ENCODE assay signal across 8 mouse cellular contexts in the genomic region with DNA sequence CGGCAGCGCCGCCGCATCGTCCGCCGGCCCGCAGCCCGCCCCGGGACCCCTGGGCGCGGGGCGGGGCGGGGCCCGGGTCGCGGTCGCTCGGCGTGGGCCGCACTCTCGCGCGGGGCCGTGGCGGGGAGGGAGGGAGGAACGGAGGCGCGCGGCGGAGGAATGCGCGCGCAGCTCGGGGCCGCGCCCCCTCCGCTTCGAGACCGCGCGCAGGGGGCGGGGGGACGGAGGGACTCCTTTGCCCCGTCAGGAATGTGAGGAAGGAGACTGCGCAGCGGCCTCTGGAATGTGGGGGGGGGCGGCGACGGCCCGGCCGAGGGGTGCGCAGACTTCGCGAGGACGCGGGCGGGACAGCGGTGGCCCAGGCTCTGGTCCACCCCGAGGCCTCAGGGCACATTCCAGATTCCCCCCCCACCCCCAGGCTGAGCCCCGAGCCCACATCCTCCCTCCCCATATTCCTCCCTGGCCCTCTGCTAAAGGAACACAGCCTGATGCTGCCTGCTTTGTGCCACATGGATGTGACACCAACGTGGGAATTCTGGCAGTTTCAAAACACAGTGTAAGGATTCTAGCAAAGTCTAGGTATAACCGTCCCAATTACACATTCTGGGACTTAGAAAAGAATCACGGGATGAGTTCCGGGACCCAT. TPM values are rescaled to one million over a fixed set of nuclear protein-coding genes. Genes with fewer than 3 reads are reported as not detected.
DNase-seq lines count a peak whose midpoint lies in the region; ATAC-seq lines count a peak whose summit lies in the region.

A gene (minus strand): TSS at position 152 of the 646 bp plus-strand sequence.

- H3K9ac ChIP-seq in stomach, embryonic 14.5 days (replicated peaks; ENCODE audit: low read depth, low read length): peak within 1 kb of the TSS; percentile 92

- H3K27me3 ChIP-seq in midbrain, embryonic 10.5 days (ENCODE audit: low read depth, poor library complexity, severe bottlenecking): no peaks in the 10 kb centered on the region
- H3K27me3 ChIP-seq in stomach, embryonic 14.5 days (ENCODE audit: control insufficient read depth, insufficient read depth, low read length): no peaks in the 10 kb centered on the region

- H3K4me2 ChIP-seq in stomach, embryonic 14.5 days (replicated peaks; ENCODE audit: low read depth, low read length): peak within 1 kb of the TSS; percentile 52

- intact Hi-C loops in left cerebral cortex, postnatal 25 days (cut with DNase I): no loop called here

- peak within 1 kb of the TSS; percentile 92 for H3K27ac ChIP-seq in midbrain, embryonic 10.5 days (replicated peaks)
- peak within 1 kb of the TSS; percentile 71 for H3K27ac ChIP-seq in stomach, embryonic 14.5 days (ENCODE audit: low read length)

- H3K9me3 ChIP-seq in midbrain, embryonic 10.5 days (replicated peaks): no peaks in the 10 kb centered on the region
- no peaks in the 10 kb centered on the region for H3K9me3 ChIP-seq in stomach, embryonic 14.5 days (ENCODE audit: control insufficient read depth, low read depth, low read length)

- H3K4me3 ChIP-seq in midbrain, embryonic 10.5 days: peak within 1 kb of the TSS; percentile 78
- peak within 1 kb of the TSS; percentile 77 for H3K4me3 ChIP-seq in stomach, embryonic 14.5 days (ENCODE audit: low read depth, low read length)

- ATAC-seq in stomach, embryonic 14.5 days (ENCODE audit: insufficient number of reproducible peaks, insufficient read depth, low FRiP score, low read depth): peak; percentile 85

- peaks cover 4% of the 10 kb centered on the region; the same call in 1 of the 2 replicates for H3K36me3 ChIP-seq in midbrain, embryonic 10.5 days
- H3K36me3 ChIP-seq in stomach, embryonic 14.5 days (ENCODE audit: control insufficient read depth, insufficient read depth, low read length): no peaks in the 10 kb centered on the region

- peak; percentile 10 for DNase-seq in cerebellum, adult 11-12 months
- no peak for DNase-seq in cerebellum, adult 9-10 months
- peak; percentile 85 for DNase-seq in embryo, embryonic 10 days (ENCODE audit: low spot score)
- DNase-seq in gastrocnemius, postnatal 25 days: peak; percentile 85
- peak; percentile 37 for DNase-seq in hindlimb bud, embryonic 11.5 days (ENCODE audit: extremely low spot score, low read depth, low spot score)
- DNase-seq in left cerebral cortex, postnatal 25 days (ENCODE audit: low spot score in 2 of 2): peak; percentile 40 to 46
- peak; percentile 87 for DNase-seq in midbrain, embryonic 10.5 days (ENCODE audit: low spot score)

- 3% methylated on average over 50 of the region's 65 CpGs for WGBS in midbrain, embryonic 10.5 days
- 1% methylated on average over 59 of the region's 65 CpGs for WGBS in stomach, embryonic 14.5 days

- peaks cover 36% of the 10 kb centered on the region for H3K4me1 ChIP-seq in midbrain, embryonic 10.5 days
- peaks cover 19% of the 10 kb centered on the region for H3K4me1 ChIP-seq in stomach, embryonic 14.5 days (ENCODE audit: control insufficient read depth, insufficient read depth, low read length)

RNA-seq across cellular contexts. Expression of the gene that starts here (rescaled TPM):
- total RNA-seq in gastrocnemius, postnatal 25 days (2021): 1 to 10 TPM; 4.8 to 7.0 TPM
- total RNA-seq in left cerebral cortex, postnatal 25 days (2021): 10 to 100 TPM; 10.6 to 11.3 TPM
- polyA plus RNA-seq in midbrain, embryonic 10.5 days (2016; fragmentation: Nextera tagmentation; extraction: Ambion mirVana): 3.3 and 5.0 TPM in 2 replicates
- polyA plus RNA-seq in stomach, embryonic 14.5 days (2014; fragmentation: Nextera tagmentation; extraction: Ambion mirVana): 7.1 TPM in 2 replicates
